Mouse (Mus musculus) liver, embryonic 12.5 days (tissue): Measurements from ENCODE around the gene Defb33. TPM values are rescaled to one million over a fixed set of nuclear protein-coding genes. Genes with fewer than 3 reads are reported as not detected.

Source experiments
- ATAC-seq: fragments of 200-750 bp; cut with Nextera tagmentation; 2 replicates; pipeline ENCODE4 v1.8.0; 2017; ENCODE audit warnings: moderate number of reproducible peaks, mild to moderate bottlenecking, moderate library complexity
- H3K27ac ChIP-seq: fragments of 300-500 bp; sonication (generic); 2 replicates; pipeline ENCODE4 v1.5.1; 2016; ENCODE audit warnings: mild to moderate bottlenecking
- H3K27me3 ChIP-seq: fragments of 300-500 bp; sonication (generic); replicated peaks from 2 replicates; pipeline ENCODE4 v1.6.1; 2016; ENCODE audit warnings: mild to moderate bottlenecking, moderate library complexity
- H3K36me3 ChIP-seq: fragments of 300-500 bp; sonication (generic); 2 replicates; pipeline ENCODE4 v1.6.1; 2016; ENCODE audit warnings: mild to moderate bottlenecking, moderate library complexity
- H3K4me1 ChIP-seq: fragments of 300-500 bp; sonication (generic); 2 replicates; pipeline ENCODE4 v1.6.1; 2016
- H3K4me2 ChIP-seq: fragments of 300-500 bp; sonication (generic); 2 replicates; pipeline ENCODE4 v1.6.1; 2016; ENCODE audit warnings: mild to moderate bottlenecking, moderate library complexity
- H3K4me3 ChIP-seq: fragments of 300-500 bp; sonication (generic); 2 replicates; pipeline ENCODE4 v1.5.1; 2016; ENCODE audit warnings: mild to moderate bottlenecking, moderate library complexity
- H3K9ac ChIP-seq: fragments of 300-500 bp; sonication (generic); 2 replicates; pipeline ENCODE4 v1.6.1; 2016; ENCODE audit warnings: mild to moderate bottlenecking, moderate library complexity
- H3K9me3 ChIP-seq: fragments of 300-500 bp; sonication (generic); replicated peaks from 2 replicates; pipeline ENCODE4 v1.6.1; 2016; ENCODE audit warnings: mild to moderate bottlenecking, moderate library complexity
- WGBS: fragments of 180-500 bp; shearing (Covaris S2); methylation state at CpG from one replicate; pipeline ENCODE4 v1.1.7; 2016; ENCODE audit not compliant: insufficient replicate concordance; 5-methylcytosine and 5-hydroxymethylcytosine counted together
- polyA plus RNA-seq: library from polyadenylated mRNA; unstranded; fragments of >200 nt; fragmentation: Nextera tagmentation; extraction: Ambion mirVana; gene quantifications from 2 replicates; pipeline ENCODE4 v1.2.1, GENCODE M21; 2016

The Defb33 gene
- not detected in 2 replicates for polyA plus RNA-seq

DNA sequence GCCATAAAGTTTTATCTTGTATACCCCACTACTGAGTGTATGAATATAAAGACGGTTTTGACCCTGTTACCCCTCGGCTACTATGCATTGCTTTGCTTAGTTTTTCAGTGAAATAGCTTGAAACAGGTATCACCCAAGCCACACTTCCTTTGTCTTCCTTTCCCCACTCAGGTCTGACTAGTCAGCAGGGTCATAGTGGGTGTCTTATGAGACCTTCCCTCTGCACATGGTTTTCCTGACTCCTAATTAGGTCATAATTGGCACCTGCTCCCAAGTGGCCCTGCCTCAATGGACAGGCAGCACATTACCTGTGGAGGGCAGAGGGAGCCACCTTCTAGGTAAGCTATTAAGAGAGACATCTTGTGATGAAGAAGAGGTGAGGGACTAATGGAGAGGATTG, at the start of gene Defb33:
Gene Defb33, plus strand, starts transcription at position 301 of the 400 bp plus-strand sequence.
- Histone ChIP-seq H3K4me2 (no peak within 1 kb of the TSS), H3K9ac (no peak within 1 kb of the TSS), H3K27ac (no peak within 1 kb of the TSS), H3K27me3 (no peaks in the 10 kb centered on the region), H3K4me1 (no peaks in the 10 kb centered on the region), H3K9me3 (peaks cover 13% of the 10 kb centered on the region), H3K36me3 (no peaks in the 10 kb centered on the region), H3K4me3 (no peak within 1 kb of the TSS)
- 71% methylated on average over 2 of the region's 2 CpGs for WGBS
- no peak for ATAC-seq

- no peak for ATAC-seq
- Histone ChIP-seq H3K9ac (no peak overlapping the region), H3K36me3 (no peaks in the 10 kb centered on the region), H3K27ac (no peak overlapping the region), H3K9me3 (peaks cover 8% of the 10 kb centered on the region; the same call in 1 of the 2 replicates), H3K4me1 (no peaks in the 10 kb centered on the region), H3K27me3 (no peaks in the 10 kb centered on the region), H3K4me3 (no peak overlapping the region), H3K4me2 (no peak overlapping the region)
- WGBS, result 36% methylated on average over 6 of the region's 6 CpGs
These were observed 17.9 kb upstream of the Defb33 start for GRCm38 (mm10) chr8:20874608-20875007.

DNA sequence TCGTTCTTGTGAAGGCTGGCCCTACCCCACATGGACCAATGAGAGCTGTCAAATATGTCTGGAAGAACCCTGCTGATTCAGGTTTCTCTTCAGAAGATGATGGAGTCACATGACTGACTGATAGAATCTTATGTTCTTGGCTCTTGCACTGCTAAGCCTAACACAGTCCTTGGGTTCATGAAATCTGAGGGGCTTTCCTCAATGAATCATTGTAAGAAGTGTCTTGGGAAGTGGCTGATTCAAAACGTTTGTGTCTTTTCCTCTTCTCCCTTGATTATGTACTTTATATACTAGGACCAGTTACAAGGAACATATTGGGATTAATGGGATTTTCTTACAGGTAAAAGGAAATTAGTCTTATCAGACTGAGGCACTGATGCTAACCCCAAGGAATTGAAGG, 10.1 kb downstream of the Defb33 start, which contains the start of gene Gm15056:
Gene Gm15056, minus strand, starts transcription at position 101 of the 400 bp plus-strand sequence.
- no peak within 1 kb of the TSS for H3K4me3 ChIP-seq
- no peak for ATAC-seq
- no peak within 1 kb of the TSS for H3K9ac ChIP-seq
- H3K36me3 ChIP-seq, result no peaks in the 10 kb centered on the region
- H3K9me3 ChIP-seq, result peaks cover 9% of the 10 kb centered on the region; the same call in 1 of the 2 replicates
- 35% methylated on average over 2 of the region's 2 CpGs for WGBS
- H3K27ac ChIP-seq, result no peak within 1 kb of the TSS
- H3K4me2 ChIP-seq, result no peak within 1 kb of the TSS
- H3K4me1 ChIP-seq, result no peaks in the 10 kb centered on the region
- no peaks in the 10 kb centered on the region for H3K27me3 ChIP-seq

GRCm38 (mm10) chr8:20907119-20907518, 14.7 kb downstream of the Defb33 start:
- no peak overlapping the region for H3K4me2 ChIP-seq
- no peak for ATAC-seq
- peaks cover 6% of the 10 kb centered on the region; the same call in 1 of the 2 replicates for H3K9me3 ChIP-seq
- no peak overlapping the region for H3K4me3 ChIP-seq
- WGBS, result 67% methylated on average over 2 of the region's 2 CpGs
- no peak overlapping the region for H3K27ac ChIP-seq
- no peaks in the 10 kb centered on the region for H3K27me3 ChIP-seq
- no peaks in the 10 kb centered on the region for H3K36me3 ChIP-seq
- no peak overlapping the region for H3K9ac ChIP-seq
- no peaks in the 10 kb centered on the region for H3K4me1 ChIP-seq

GRCm38 (mm10) chr8:20908256-20908655, 15.8 kb downstream of the Defb33 start:
- 36% methylated on average over 2 of the region's 2 CpGs for WGBS

GRCm38 (mm10) chr8:20912288-20912687, 19.8 kb downstream of the Defb33 start:
- Histone ChIP-seq H3K27ac (no peak overlapping the region), H3K9me3 (no peaks in the 10 kb centered on the region; the same call in 1 of the 2 replicates), H3K27me3 (no peaks in the 10 kb centered on the region), H3K9ac (no peak overlapping the region), H3K36me3 (no peaks in the 10 kb centered on the region), H3K4me1 (no peaks in the 10 kb centered on the region), H3K4me2 (no peak overlapping the region), H3K4me3 (no peak overlapping the region)
- ATAC-seq, result no peak
- WGBS, result 62% methylated on average over 1 of the region's 1 CpGs

More at GRCm38 (mm10) chr8:20908256-20908655, 15.8 kb downstream of the Defb33 start:
- Histone ChIP-seq H3K4me2 (no peak overlapping the region), H3K9ac (no peak overlapping the region), H3K36me3 (no peaks in the 10 kb centered on the region), H3K9me3 (peaks cover 6% of the 10 kb centered on the region; the same call in 1 of the 2 replicates), H3K4me1 (no peaks in the 10 kb centered on the region), H3K27ac (no peak overlapping the region), H3K27me3 (no peaks in the 10 kb centered on the region), H3K4me3 (no peak overlapping the region)
- ATAC-seq, result no peak

DNA sequence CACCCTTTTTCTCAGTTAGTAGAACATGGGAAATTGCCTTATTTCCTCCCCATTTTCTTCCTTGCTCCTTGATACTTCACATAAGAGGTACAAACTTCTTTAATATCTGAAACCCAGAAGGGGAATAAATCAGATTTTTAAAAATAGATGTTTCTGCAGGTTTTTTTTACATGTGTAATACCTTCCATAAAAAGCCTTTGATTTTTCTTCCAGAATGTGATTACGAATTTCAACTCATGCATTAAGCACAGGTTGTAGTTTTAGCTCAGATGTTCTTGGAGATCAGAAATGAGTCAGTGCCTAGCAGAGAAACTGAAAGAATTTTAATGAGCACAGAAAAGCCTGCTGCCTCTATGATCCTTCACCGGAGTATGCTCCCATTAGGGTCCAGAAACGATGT, 29.5 kb downstream of the Defb33 start, which contains the start of gene Gm6040:
Gene Gm6040, minus strand, starts transcription at position 101 of the 400 bp plus-strand sequence.
- no peaks in the 10 kb centered on the region for H3K36me3 ChIP-seq
- 0 out of 2 replicates have a peak, but pooled peaks cover 3% of the 10 kb centered on the region for H3K9me3 ChIP-seq
- no peak within 1 kb of the TSS for H3K4me3 ChIP-seq
- H3K4me1 ChIP-seq, result no peaks in the 10 kb centered on the region
- no peak for ATAC-seq
- WGBS, result 48% methylated on average over 3 of the region's 3 CpGs
- H3K27me3 ChIP-seq, result no peaks in the 10 kb centered on the region
- H3K9ac ChIP-seq, result no peak within 1 kb of the TSS
- no peak within 1 kb of the TSS for H3K4me2 ChIP-seq
- no peak within 1 kb of the TSS for H3K27ac ChIP-seq

- H3K4me1 ChIP-seq, result no peaks in the 10 kb centered on the region
- WGBS, result 61% methylated on average over 3 of the region's 3 CpGs
These were observed 52.1 kb downstream of the Defb33 start, which contains the start of gene AY761185 for GRCm38 (mm10) chr8:20944610-20945009. TSS of gene AY761185 (minus strand) at chr8:20944710.

More at GRCm38 (mm10) chr8:20944610-20945009, 52.1 kb downstream of the Defb33 start, which contains the start of gene AY761185:
- no peaks in the 10 kb centered on the region for H3K36me3 ChIP-seq
- no peak within 1 kb of the TSS for H3K9ac ChIP-seq
- no peak within 1 kb of the TSS for H3K4me3 ChIP-seq
- no peak within 1 kb of the TSS for H3K4me2 ChIP-seq
- H3K27me3 ChIP-seq, result no peaks in the 10 kb centered on the region
- H3K9me3 ChIP-seq, result peaks cover 22% of the 10 kb centered on the region
- H3K27ac ChIP-seq, result no peak within 1 kb of the TSS
- no peak for ATAC-seq

Other genes starting within 250 kb of the Defb33 start
- not detected in 2 replicates for gene Gm15056, start 10.0 kb downstream of the Defb33 start, polyA plus RNA-seq
- gene Gm6040, start 29.4 kb downstream of the Defb33 start, polyA plus RNA-seq, result not detected in 2 replicates
- gene AY761185, start 52.0 kb downstream of the Defb33 start, polyA plus RNA-seq, result not detected in 2 replicates
- gene Defa21, start 132.9 kb downstream of the Defb33 start, polyA plus RNA-seq, result not detected in 2 replicates
- not detected in 2 replicates for gene Defa23, start 162.4 kb downstream of the Defb33 start, polyA plus RNA-seq
- gene Defa35, start 172.4 kb downstream of the Defb33 start, polyA plus RNA-seq, result not detected in 2 replicates
- gene Defa25, start 191.8 kb downstream of the Defb33 start, polyA plus RNA-seq, result not detected in 2 replicates
- gene Gm14851, start 203.4 kb downstream of the Defb33 start, polyA plus RNA-seq, result not detected in 2 replicates
- gene Defa30, start 242.0 kb downstream of the Defb33 start, polyA plus RNA-seq, result not detected in 2 replicates